ENCODE assay signal across 9 mouse cellular contexts in genomic region chr2:147803102-147803501, GRCm38 (mm10).
DNase-seq lines count a peak whose midpoint lies in the region; ATAC-seq and TF ChIP-seq lines count a peak whose summit lies in the region.
"Had no signal": no experiment of that assay in that cellular context is flagged by ENCODE, and none has a peak within 500 bp of the region (broad histone marks: within the 10 kb centered on the region; RNA-seq: fewer than 3 reads in every experiment).

No protein-coding gene starts in this region.

- DNase-seq in gastrocnemius, adult 2 months = no peak
- DNase-seq in gastrocnemius, adult 8-10 months (ENCODE audit: low spot score in 2 of 2) = no peak
- DNase-seq in neural tube, embryonic 10.5 days (ENCODE audit: extremely low spot score, low spot score) = peak; percentile 51
- DNase-seq in brain, adult 2 months (ENCODE audit: low read depth, low spot score) = peak; percentile 63
- peak; percentile 16 to 33 for DNase-seq in left cerebral cortex, postnatal 25 days (ENCODE audit: low spot score in 2 of 2)
- peak; percentile 44 for DNase-seq in right cerebral cortex, postnatal 14 days
- DNase-seq in thymus, postnatal 25 days = no peak

- no peak for ATAC-seq in neural tube, embryonic 15.5 days (ENCODE audit: low FRiP score)

- H3K36me3 ChIP-seq in neural tube, embryonic 15.5 days = no peaks in the 10 kb centered on the region
- H3K36me3 ChIP-seq: heart, embryonic 13.5 days had no signal

- TF ChIP-seq CTCF in gastrocnemius, adult 2 months (IDR thresholded peaks at IDR 0.05) = peak; percentile 39

- H3K4me1 ChIP-seq in neural tube, embryonic 15.5 days = no peaks in the 10 kb centered on the region
- H3K4me1 ChIP-seq: heart, embryonic 13.5 days had no signal

- H3K4me3 ChIP-seq in gastrocnemius, adult 2 months = no peak overlapping the region
- no peak overlapping the region for H3K4me3 ChIP-seq in neural tube, embryonic 15.5 days (replicated peaks)
- H3K4me3 ChIP-seq: heart, embryonic 13.5 days had no signal

- H3K4me2 ChIP-seq in neural tube, embryonic 15.5 days = no peak overlapping the region
- H3K4me2 ChIP-seq: heart, embryonic 13.5 days had no signal

- H3K9me3 ChIP-seq in neural tube, embryonic 15.5 days (replicated peaks) = no peaks in the 10 kb centered on the region
- H3K9me3 ChIP-seq: heart, embryonic 13.5 days had no signal

- WGBS in neural tube, embryonic 15.5 days = 27% methylated on average over 4 of the region's 4 CpGs

- intact Hi-C loops in gastrocnemius, adult 2 months (cut with DNase I) = loop anchor here (10.0 kb wide), 1 partner anchor 952 kb away; the partner anchor contains the start of gene Cstl1
- intact Hi-C loops in left cerebral cortex, postnatal 25 days (cut with DNase I) = no loop called here

- no peak overlapping the region for H3K9ac ChIP-seq in neural tube, embryonic 15.5 days (replicated peaks)
- H3K9ac ChIP-seq: heart, embryonic 13.5 days had no signal

- H3K27ac ChIP-seq in gastrocnemius, adult 2 months = no peak overlapping the region
- H3K27ac ChIP-seq in neural tube, embryonic 15.5 days (replicated peaks) = no peak overlapping the region
- H3K27ac ChIP-seq: heart, embryonic 13.5 days had no signal

- peaks cover 17% of the 10 kb centered on the region for H3K27me3 ChIP-seq in neural tube, embryonic 15.5 days (replicated peaks)

Comparison
In these comparisons a context has a peak if more than half of its experiments do, and no peak if none do; other contexts are left out.
1. DNase-seq: peak in neural tube, embryonic 10.5 days (single experiment), brain, adult 2 months (single experiment), left cerebral cortex, postnatal 25 days (2 of 2) and right cerebral cortex, postnatal 14 days (single experiment); none in gastrocnemius, adult 2 months (single experiment), gastrocnemius, adult 8-10 months (0 of 2) and thymus, postnatal 25 days (single experiment).